Comparison of ENCODE assay signal across 33 mouse cellular contexts in the genomic region with DNA sequence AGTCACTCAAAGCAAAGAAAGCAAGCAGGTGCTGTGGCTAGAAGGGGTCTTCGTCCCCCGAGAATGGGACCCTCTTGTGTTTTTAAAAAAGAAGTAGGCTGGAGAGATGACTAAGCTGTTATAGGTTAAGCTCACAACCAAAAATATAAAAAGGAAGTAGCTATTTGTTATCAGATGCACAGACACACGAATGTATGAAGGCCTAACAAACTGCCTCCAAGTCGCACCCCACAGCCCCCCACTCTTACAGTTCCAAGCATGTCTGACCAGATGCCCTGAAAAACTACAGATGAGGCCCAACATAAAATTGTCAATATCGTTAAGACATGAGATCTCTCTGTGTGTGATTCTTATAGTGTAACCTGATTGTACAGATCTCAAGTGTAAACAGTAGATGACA. TPM values are rescaled to one million over a fixed set of nuclear protein-coding genes. Genes with fewer than 3 reads are reported as not detected.
"Had no signal": no experiment of that assay in that cellular context is flagged by ENCODE, and none has a peak within 500 bp of the region (broad histone marks: within the 10 kb centered on the region; RNA-seq: fewer than 3 reads in every experiment).

No protein-coding gene starts in this region.

- H3K27ac ChIP-seq: embryonic facial prominence, embryonic 12.5 days; embryonic facial prominence, embryonic 13.5 days; embryonic facial prominence, embryonic 15.5 days; forebrain, embryonic 10.5 days; forebrain, embryonic 12.5 days; forebrain, embryonic 13.5 days; forebrain, embryonic 15.5 days; gastrocnemius, adult 2 months; heart, adult 2 months; heart, embryonic 10.5 days had no signal

- DNase-seq: cerebellum, adult 9-10 months; cerebellum, adult 9-11 months; cerebellum, postnatal 10 days; cerebellum, postnatal 14 days; cerebellum, postnatal 25 days; cerebellum, postnatal 36 days; embryo, embryonic 11 days; forebrain, postnatal 0 days; gastrocnemius, adult 2 months; gastrocnemius, postnatal 10 days; gastrocnemius, postnatal 14 days; gastrocnemius, postnatal 25 days; gastrocnemius, postnatal 36 days; heart, adult 11 months; heart, adult 18-20 months; heart, adult 2 months had no signal

- H3K36me3 ChIP-seq: embryonic facial prominence, embryonic 12.5 days; embryonic facial prominence, embryonic 13.5 days; embryonic facial prominence, embryonic 15.5 days; forebrain, embryonic 10.5 days; forebrain, embryonic 12.5 days; forebrain, embryonic 15.5 days; heart, embryonic 10.5 days had no signal

- H3K9me3 ChIP-seq: embryonic facial prominence, embryonic 12.5 days; embryonic facial prominence, embryonic 13.5 days; embryonic facial prominence, embryonic 15.5 days; forebrain, embryonic 10.5 days; forebrain, embryonic 12.5 days; forebrain, embryonic 13.5 days; forebrain, embryonic 15.5 days; heart, embryonic 10.5 days had no signal

- H3K4me1 ChIP-seq: forebrain, embryonic 12.5 days; forebrain, embryonic 13.5 days; forebrain, embryonic 15.5 days; heart, embryonic 10.5 days had no signal

- H3K4me3 ChIP-seq: embryonic facial prominence, embryonic 12.5 days; embryonic facial prominence, embryonic 13.5 days; embryonic facial prominence, embryonic 15.5 days; erythroblast, embryonic 14.5 days; forebrain, embryonic 10.5 days; forebrain, embryonic 12.5 days; forebrain, embryonic 13.5 days; forebrain, embryonic 15.5 days; gastrocnemius, adult 2 months; heart, adult 2 months; heart, embryonic 10.5 days had no signal

- H3K9ac ChIP-seq: embryonic facial prominence, embryonic 12.5 days; embryonic facial prominence, embryonic 13.5 days; embryonic facial prominence, embryonic 15.5 days; forebrain, embryonic 12.5 days; forebrain, embryonic 13.5 days; forebrain, embryonic 15.5 days; forebrain, postnatal 0 days had no signal

- H3K27me3 ChIP-seq: embryonic facial prominence, embryonic 15.5 days; forebrain, embryonic 15.5 days had no signal

- ATAC-seq: forebrain, embryonic 13.5 days; forebrain, embryonic 14.5 days; forebrain, embryonic 15.5 days; forebrain, embryonic 16.5 days; forebrain, postnatal 0 days had no signal

RNA-seq across cellular contexts. Expression of a gene that starts 23.6 kb away (rescaled TPM):
- total RNA-seq: forebrain, postnatal 0 days; gastrocnemius, adult 18-20 months; gastrocnemius, adult 2 months; gastrocnemius, adult 8-10 months; gastrocnemius, postnatal 14 days; gastrocnemius, postnatal 25 days; granulocyte monocyte progenitor cell, adult 5-6 weeks; heart, adult 18-20 months; heart, adult 2 months had no signal
- polyA plus RNA-seq: embryonic facial prominence, embryonic 11.5 days; embryonic facial prominence, embryonic 13.5 days; forebrain, embryonic 10.5 days; forebrain, embryonic 11.5 days; forebrain, embryonic 12.5 days; forebrain, embryonic 13.5 days; forebrain, embryonic 14.5 days; forebrain, embryonic 15.5 days; forebrain, embryonic 16.5 days; forebrain, postnatal 0 days; heart, adult 2 months; heart, embryonic 10.5 days had no signal

RNA-seq across cellular contexts. Expression of a gene that starts 52.5 kb away (rescaled TPM):
- total RNA-seq: heart, adult 2 months had no signal
- polyA plus RNA-seq: cortical plate, adult 2 months; erythroblast, embryonic 14.5 days had no signal
